Mouse (Mus musculus) liver (tissue): ENCODE results near the gene 1700029F12Rik.

Experiments used
- DNase-seq: peaks from one replicate; pipeline ENCODE4 v3.0.0-alpha.2; 2020; ENCODE audit warnings: mixed read lengths

Gene 1700029F12Rik

DNA sequence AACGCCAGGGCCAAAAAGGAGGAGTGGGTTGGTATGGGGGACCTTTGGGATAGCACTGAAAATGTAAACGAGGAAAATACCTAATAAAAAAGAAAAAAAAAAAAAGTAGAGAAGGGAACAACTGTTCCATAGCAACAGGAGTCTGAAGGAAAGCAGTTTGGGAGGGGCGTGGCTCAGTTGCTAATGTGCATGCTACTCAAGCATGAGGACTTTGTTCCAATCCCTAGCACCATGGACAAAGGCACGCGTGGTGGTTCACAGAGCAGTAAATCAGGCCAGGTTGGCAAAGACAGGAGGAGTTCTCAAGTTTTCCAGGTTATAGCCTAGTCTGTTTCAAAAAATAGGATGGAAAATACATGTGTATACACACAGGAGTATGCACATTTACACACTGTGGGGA, 14.0 kb downstream of the 1700029F12Rik start:
- no peak for DNase-seq

DNA sequence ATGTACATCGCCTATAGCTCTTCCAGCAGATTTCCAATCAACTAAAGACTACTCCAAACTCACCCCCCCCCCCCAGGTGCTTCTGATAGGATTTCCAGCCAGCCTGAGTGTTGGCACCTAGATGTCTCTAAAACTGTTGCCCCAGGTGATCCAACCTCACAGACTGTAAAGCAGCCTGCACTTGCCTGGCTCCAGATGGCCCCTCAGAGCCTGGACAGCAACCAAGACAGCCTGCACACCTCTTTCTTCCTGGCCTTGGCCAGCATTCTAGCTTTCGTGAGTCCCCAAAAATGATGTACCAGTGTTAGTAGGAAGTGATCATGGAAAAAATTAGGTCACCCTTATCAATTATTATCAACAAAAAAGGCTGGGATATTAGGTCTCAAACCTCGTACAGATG, 16.5 kb downstream of the 1700029F12Rik start:
- DNase-seq, result no peak

DNA sequence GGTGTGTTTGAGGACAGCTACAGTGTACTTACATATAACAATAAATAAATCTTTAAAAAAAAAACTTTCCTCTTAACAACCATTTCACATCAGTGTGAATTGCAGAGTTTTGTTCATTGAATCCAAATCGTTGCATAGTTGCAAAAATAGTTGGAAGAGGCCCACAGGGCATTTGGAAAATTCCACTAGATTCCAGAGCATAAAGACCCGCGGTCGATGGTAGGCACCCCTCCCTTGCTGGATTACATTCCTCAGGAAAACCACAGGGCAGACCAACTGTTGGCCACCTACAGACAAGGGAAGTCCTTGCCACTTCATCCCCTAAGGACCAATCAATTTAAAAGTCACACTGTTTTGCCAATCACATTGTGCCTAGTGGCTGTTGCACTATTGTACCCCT, 19.8 kb downstream of the 1700029F12Rik start:
- DNase-seq, result no peak

DNA sequence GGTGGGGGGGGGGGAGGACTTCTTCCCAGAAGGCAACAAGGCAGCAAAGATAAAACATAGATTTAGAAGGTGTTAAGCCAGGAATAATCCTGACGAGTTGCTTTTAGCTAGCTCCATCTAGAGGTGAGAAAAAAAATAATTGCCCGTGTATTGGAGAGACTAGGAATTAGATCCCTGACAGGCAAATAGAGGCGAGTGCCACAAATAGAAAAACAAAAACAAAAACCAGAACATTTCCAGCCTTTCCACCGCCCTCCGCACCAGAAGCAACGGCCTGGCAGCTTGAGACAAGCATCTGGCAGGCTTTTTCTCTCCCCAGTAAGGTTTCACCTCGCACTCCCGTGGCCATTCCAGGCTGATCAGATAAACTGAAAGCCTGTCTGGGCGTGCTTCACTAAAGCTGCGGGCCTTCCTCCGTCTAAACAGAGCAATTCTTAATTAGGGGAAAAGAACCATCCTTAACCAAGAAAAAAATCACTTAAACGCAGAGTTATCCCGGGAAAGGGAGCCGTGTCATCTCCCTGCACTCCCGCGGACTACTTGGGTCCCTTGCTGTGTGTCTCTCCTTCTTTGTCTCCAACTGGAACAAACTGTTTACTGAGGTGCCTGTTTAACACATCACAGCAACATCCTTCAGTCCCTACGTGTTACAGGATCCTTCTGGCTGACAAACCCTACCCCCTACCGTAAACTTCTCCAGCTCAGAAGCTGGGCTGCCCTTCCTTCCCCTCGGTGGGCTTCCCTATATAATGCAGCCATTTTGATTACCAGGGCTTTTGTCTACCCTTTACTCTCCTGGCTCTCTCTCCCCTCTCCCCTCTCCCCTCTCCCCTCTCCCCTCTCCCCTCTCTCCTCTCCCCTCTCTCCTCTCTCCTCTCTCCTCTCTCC, 25.7 kb downstream of the 1700029F12Rik start:
- DNase-seq, result peak; percentile 61

DNA sequence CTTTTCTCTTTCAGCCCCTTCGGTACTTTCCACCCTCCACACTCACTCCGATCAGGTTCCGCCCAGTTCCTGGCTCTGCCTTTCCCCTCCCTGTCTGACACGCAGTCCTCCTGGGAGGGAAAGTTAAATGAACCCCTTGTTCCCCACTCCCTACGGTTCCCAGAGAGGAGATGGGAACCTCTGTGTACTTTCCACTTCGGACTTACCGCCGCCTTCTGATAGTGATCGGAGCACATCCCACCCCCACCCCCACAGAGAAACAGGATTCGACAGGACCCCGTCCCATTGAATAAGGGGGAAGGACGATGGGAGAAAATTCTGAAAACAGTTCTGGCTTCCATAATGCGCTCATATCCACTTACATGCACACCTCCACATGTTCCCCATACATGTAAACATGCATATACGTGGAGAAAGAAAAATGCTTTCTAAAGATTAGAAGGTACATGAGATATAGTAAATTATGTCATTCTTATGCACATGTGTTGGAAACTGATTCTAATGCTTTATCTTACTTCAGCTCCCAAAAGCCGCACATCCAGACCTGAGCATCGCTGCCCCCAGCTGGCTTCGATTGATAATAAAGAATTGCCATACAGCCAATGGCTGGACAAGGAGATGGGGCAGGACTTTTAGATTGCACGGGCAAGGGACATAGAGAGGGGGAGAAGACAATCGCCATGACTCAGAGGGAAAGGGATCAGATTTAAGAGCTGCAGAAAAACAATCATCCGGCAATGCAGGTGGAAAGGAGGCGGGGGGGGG, 26.5 kb downstream of the 1700029F12Rik start:
- peak; percentile 79 for DNase-seq

DNA sequence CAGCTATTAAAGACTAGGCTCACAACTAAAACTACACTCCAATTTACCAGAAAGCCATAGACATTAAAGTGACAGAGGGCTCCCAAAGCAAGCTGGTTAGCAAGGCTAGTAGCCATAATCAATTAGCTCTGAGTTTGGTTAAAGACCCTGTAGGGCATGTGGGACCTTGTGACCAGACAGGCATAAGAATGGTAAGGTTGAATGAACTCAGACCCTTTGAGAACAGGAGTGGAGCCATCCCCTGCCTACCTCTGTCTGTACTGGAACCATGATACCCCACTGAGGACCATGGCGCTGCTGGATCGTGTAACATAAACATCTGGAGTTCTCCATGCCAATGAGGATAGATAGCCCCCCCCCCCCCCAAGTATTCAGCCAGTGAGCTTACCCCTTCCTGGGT, 27.4 kb downstream of the 1700029F12Rik start:
- DNase-seq, result no peak

DNA sequence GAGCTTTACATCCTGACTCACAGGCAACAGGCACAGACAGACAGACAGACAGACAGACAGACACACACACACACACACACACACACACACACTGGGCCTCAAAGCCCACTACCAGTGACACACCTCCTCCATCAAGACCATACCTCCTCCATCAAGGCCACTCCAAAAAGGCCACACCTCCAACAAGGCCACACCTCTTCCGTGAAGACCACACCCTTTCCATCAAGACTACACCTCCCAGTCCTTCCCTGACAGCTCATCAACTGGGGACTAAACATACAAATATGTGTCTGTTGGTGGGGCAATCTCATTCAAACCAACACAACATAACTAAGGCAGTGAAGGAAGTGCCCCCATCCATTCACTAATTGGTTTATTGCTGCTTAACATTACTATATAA, 37.1 kb downstream of the 1700029F12Rik start:
- no peak for DNase-seq

DNA sequence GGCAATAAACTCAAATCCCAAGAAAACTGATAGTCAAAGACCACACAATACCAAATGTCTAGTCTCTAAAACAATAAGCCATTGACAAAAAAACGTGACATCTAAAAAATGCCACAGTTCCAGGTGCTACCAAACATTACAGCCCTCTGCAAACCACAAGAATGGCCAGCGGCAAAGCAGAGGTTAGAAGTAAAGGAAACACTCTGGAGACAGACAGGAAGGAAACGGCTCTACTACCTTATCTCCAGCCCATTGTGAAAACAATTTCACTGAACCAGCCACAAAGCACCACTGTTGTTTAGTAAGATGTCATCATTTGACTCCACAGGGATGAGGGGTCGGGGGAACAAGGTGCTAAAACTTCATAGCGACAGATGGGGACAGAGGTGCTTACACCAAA, 38.9 kb downstream of the 1700029F12Rik start:
- no peak for DNase-seq

DNA sequence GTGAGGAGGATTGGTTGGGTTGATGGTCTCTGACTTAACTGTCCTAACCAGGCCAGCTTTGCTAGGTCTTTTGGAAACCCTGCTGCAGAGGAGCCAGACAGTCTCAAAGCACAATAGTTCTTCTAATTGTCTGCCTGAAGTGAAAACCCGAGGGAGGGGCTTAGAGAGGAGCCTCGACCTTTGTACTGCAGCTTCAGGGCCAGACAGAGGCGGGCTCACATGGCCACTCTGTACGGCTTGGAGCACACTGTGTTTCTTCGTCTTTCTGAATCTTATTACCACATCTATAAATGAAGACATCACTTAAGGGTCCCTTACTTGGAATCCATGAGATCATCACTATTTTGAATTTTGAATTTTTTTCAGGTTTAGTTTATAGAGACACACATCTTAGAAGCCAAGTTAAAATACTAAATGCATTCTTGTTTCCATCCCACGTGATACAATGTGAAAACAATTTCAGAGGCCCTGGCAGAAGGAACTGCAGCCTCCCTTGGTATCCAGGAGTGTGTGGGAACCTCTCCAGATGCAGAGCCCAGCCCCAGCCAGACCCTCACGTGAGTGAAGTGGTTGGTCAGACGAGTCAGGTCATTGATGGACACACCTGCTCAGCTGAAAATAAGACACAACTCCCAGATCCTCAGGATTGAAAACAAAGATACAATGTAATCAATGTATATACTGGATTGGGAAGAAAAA, 40.7 kb downstream of the 1700029F12Rik start:
- DNase-seq, result no peak

DNA sequence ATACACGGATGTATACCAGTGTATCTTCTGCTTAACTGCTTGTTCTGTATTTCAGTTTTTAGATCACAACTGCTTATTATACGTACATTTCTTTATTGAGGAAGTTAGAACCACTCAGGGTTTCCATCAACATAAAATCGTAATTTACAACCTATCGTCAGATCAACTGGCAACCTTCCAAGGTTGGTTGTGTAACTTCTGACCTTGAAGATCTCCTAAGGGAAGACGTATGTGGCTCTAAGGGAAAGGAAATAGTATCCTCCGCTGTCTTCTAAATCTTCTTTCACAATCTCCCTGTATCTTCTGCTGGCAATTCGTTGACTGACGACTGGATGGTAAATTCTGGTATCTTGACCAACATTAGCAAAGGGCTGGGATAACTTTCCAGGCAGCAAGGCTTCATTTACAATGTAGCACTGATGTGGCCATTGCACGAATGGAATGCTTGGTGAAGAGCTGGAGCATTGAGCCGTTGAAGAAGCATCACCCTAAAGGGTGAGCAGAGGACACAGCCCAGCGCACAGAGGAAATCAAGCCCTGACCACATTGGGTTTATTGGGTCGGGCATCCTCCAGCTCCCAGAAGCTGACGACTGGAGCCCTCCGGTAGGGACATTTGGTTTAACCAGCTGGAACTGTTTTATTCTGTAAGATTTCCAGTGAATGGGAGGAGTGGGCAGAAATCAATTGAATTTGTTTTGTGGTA, 43.4 kb downstream of the 1700029F12Rik start:
- no peak for DNase-seq

DNA sequence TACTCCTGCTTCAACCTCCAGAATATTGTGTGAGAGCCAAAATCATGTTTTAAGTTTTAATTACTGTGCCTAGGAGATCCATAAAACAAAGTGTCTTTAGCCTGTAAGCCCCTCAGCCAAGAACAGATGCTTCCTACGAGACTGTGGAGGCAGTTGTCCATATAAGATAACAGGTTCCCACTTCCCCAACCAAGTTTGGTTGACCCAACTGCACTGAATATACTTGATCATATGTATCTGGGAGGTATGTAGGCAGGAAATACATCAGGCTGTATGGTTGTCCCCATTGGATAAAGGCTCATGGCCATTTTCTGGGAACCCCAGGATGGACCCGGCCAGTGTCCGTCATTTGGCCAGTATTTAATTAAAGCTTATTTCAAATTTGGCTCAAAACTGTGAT, 44.1 kb downstream of the 1700029F12Rik start:
- DNase-seq, result no peak

DNA sequence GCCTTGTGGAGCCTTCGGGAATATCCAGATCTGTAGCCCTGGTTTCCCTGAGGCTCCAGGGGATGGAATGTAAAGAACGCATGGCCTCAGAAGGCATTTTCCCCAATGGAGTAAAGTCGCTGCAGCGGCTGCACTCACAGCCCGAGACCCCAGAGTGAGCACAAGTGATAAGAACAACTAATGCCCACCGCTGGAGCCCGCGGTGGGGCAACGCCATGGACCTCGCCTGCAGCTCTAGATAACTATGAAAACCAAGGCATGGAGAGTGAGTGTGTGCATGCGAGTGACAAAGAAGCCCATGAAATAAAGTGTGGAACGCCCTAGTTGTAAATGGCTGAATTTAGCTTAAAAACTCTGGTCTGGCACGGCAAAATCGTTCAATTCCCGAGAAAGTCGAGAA, 45.0 kb downstream of the 1700029F12Rik start:
- no peak for DNase-seq

DNA sequence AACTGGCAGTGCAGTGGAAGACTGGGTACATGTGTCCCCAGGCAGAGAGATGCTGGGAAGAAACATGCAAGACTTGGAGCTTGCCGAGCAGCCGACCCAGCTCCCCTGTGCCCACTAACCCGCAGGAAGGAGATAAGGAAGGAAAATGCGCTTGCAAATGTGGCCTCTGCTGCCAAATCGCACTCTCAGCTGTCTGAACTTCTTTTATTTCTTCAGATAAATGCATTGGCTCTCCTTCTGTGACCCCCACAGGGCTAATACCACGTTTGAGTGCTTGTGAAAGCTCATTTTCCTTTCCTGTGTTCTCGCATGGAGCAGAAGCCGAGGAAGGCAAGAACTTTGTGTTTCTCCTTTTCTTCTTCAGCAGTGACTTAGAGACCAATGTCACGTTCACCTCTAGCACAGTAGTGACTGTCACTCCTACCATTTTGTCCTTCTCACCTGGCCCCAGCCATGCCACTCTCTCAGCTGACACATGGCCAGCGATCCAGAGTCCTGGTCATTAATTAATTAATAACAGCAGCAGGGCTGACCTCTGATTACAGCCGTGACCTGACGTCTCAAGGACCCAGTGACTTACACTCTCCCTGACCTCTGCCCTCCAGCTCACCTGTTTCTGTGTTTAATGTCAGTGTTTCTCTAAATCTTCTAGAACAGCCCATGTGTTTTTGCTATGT, 48.4 kb downstream of the 1700029F12Rik start:
- DNase-seq, result no peak

DNA sequence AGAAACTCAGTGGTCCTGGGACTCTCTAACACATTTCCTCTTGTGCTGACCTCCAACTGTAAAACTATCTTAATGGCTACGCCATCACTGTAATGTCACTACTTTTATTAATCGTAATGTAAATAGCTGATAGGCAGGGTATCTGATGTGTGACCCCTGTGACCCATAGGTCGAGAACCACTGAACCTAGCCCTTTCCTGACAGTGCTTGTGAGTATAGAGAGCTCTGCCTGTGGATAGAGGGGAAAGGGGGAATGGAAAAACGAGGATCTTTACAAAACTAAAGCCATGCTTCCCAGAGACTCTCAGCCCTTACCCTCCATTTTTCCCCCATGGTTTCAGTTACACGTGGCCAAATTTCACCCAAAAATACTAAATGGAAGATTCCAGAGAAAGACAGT, 49.5 kb downstream of the 1700029F12Rik start:
- DNase-seq, result no peak

DNA sequence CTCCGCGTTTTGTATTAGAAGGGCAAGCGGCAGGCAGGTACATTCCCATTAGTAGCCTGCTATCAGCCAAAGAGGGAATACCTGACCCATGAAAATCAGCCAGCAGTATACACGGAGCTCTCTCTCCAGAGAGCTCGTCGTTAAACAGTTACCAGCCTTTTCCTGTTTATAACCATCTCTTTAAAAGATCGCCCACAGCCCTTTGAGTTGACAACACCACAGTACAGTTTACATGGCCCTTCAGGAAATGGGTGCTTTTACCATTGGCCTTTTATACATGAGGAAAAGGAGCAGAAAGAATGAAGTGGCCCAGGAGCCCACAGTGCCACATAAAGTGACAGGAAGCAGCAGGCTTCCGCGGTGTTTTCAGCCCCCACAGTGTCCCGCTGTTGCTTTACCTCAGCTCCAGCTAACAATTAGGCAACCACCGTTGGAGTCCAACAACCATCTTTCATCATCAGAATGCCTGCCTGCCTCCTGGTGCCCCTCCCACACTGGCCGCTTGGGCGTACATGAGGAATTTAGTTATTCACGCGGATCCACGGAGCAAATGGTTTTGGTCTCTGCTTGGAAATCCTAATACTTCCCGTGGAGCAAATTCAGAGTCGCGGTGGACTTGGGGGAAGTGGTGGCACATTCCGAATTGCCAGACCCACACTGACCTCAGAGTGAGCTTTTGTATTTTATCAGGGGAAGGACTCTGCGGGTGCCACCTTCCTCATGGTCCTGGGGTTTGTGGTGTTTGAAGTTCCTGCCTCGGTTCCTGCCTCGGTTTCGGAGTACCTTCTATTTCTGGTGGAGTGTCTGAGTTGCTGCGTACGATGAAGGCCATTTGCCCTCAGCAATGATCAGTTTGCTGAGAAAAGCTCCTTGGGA, 50.7 kb downstream of the 1700029F12Rik start:
- peak; percentile 59 for DNase-seq

DNA sequence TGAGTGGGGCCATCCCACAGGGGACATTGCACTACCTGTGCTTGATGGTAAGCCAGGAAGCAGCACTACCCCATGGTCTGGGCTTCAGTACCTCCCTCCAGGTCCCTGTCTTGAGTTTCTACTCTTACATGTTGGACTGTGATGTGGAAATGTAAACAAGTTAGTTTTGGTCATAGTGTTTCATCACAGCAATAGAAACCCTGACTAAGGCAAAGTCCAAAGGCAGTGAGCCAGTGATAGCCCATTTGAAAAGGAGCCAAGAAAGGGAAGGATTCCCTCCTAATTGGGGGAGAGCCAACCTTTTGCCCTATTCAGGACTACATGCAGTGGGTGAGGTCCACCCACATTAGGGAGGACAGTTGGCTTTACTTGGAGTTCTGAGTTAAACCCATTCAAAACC, 53.6 kb downstream of the 1700029F12Rik start:
- no peak for DNase-seq

DNA sequence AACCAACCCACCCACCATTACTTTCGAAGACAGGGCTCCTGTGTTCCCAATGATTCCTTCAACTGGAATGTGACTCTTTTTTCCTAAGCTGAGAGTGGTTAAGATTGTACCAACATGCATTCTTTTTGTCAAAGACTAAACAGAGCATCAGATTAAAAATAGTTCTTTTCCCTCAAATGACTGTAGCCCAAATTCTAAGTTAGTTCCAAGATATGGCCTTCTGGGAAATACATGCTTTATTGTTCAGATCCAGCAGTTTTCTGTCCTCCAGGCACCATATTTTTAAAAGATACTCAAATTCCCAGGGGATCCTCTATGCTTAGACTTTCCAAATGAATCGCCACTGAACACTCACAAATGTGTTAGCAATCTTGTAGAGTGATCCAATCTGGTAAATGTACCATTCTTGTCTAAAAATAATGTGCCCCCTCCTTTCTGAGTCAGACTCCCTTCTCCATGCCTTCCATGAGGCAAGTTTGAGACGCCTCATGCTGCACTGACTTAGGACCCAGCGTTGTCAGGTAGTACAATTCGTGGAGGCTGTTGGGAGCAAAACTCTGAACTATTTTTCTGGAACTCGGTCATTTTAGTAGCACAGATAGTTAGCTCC, 57.1 kb downstream of the 1700029F12Rik start:
- DNase-seq, result no peak

DNA sequence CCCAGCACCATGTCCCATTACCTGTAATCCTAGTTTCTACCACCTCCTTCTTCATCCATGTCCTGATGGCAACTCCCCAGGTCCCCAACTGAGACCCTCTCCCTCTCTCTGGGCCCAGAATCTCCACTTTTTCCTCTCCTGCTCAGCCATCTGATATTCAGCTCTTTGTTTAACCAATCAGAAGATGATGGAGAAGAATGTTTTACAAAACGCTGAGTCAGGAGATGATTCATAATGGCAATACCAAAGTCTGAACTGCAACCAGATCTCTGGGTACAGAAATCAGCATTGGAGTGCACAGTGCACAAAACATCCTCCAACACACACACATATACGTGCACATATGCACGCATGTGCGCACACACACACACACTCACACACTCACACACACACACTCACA, 60.8 kb downstream of the 1700029F12Rik start:
- DNase-seq, result no peak
